Mouse (Mus musculus) liver, embryonic 11.5 days (tissue): Measurements from ENCODE around the gene Jakmip3. TPM values are rescaled to one million over a fixed set of nuclear protein-coding genes. Genes with fewer than 3 reads are reported as not detected.
A peak's percentile ranks its signal among the peaks of the same experiment; 100 is the strongest.

ENCODE experiments used
- ATAC-seq: fragments of 200-750 bp; cut with Nextera tagmentation; replicated peaks from 2 replicates; pipeline ENCODE4 v1.8.0; 2017; ENCODE audit warnings: moderate number of reproducible peaks, mild to moderate bottlenecking, moderate TSS enrichment, moderate library complexity; ENCODE audit not compliant: low FRiP score
- DNase-seq: peaks from one replicate; pipeline ENCODE4 v3.0.0-alpha.2; 2017; ENCODE audit warnings: low spot score
- H3K27ac ChIP-seq: fragments of 300-500 bp; sonication (generic); 2 replicates; pipeline ENCODE4 v1.5.1; 2014; ENCODE audit warnings: mild to moderate bottlenecking, low read depth, low read length, control low read depth
- H3K27me3 ChIP-seq: fragments of 300-500 bp; sonication (generic); replicated peaks from 2 replicates; pipeline ENCODE4 v1.6.1; 2014; ENCODE audit warnings: low read length, mixed read lengths; ENCODE audit not compliant: control insufficient read depth, insufficient read depth
- H3K36me3 ChIP-seq: fragments of 300-500 bp; sonication (generic); 2 replicates; pipeline ENCODE4 v1.6.1; 2014; ENCODE audit warnings: mild to moderate bottlenecking, low read length, moderate library complexity, mixed read lengths; ENCODE audit not compliant: control insufficient read depth, insufficient read depth
- H3K4me1 ChIP-seq: fragments of 300-500 bp; sonication (generic); replicated peaks from 2 replicates; pipeline ENCODE4 v1.6.1; 2014; ENCODE audit warnings: low read length, mixed read lengths; ENCODE audit not compliant: control insufficient read depth, insufficient read depth
- H3K4me2 ChIP-seq: fragments of 300-500 bp; sonication (generic); 2 replicates; pipeline ENCODE4 v1.6.1; 2014; ENCODE audit warnings: mild to moderate bottlenecking, control low read depth, moderate library complexity
- H3K4me3 ChIP-seq: fragments of 300-500 bp; sonication (generic); 2 replicates; pipeline ENCODE4 v1.5.1; 2014; ENCODE audit warnings: low read depth, low read length, control low read depth
- H3K9ac ChIP-seq: fragments of 300-500 bp; sonication (generic); 2 replicates; pipeline ENCODE4 v1.6.1; 2014; ENCODE audit warnings: low read depth, low read length, control low read depth
- H3K9me3 ChIP-seq: fragments of 300-500 bp; sonication (generic); 2 replicates; pipeline ENCODE4 v1.6.1; 2016; ENCODE audit warnings: low read length, inconsistent platforms, mixed read lengths; ENCODE audit not compliant: control insufficient read depth
- WGBS: fragments of 180-500 bp; shearing (Covaris S2); extraction: QIAGEN DNeasy Blood & Tissue Kit; methylation state at CpG from one replicate; pipeline ENCODE4 v1.1.7; 2014; 5-methylcytosine and 5-hydroxymethylcytosine counted together
- polyA plus RNA-seq: library from polyadenylated mRNA; unstranded; fragments of >200 nt; fragmentation: Nextera tagmentation; extraction: Ambion mirVana; gene quantifications from 2 replicates; pipeline ENCODE4 v1.2.1, GENCODE M21; 2014

Gene Jakmip3
- polyA plus RNA-seq, 1 experiment from 2014 or later: 0.10 TPM

DNA sequence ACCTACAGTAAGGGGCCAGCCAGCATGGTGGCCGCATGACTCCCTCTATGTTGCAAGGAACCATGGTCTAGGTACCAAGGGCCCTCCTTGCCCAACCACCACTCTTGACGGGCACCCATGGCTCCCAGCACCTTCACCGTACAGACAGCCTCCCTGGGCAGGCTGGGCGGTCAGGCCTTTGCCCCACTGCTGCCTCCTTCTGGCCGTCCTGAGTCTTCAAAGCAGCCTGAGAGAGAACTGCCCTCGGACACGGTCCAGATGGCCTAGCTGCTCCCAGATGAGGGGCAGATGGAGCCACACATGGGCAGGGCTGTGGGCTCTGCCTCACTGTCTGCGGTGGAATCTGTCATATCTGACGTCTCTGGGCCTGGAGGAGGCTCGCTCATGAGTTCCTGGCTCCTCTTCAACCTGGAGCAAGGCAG is 163.4 kb downstream of the Jakmip3 start:
- Histone ChIP-seq H3K36me3 (no peaks in the 10 kb centered on the region), H3K4me2 (no peak overlapping the region), H3K27me3 (no peaks in the 10 kb centered on the region), H3K9me3 (no peaks in the 10 kb centered on the region), H3K4me1 (no peaks in the 10 kb centered on the region), H3K9ac (no peak overlapping the region), H3K27ac (no peak overlapping the region), H3K4me3 (no peak overlapping the region)
- DNase-seq (no peak), ATAC-seq (no peak)
- 60% methylated on average over 10 of the region's 10 CpGs for WGBS

DNA sequence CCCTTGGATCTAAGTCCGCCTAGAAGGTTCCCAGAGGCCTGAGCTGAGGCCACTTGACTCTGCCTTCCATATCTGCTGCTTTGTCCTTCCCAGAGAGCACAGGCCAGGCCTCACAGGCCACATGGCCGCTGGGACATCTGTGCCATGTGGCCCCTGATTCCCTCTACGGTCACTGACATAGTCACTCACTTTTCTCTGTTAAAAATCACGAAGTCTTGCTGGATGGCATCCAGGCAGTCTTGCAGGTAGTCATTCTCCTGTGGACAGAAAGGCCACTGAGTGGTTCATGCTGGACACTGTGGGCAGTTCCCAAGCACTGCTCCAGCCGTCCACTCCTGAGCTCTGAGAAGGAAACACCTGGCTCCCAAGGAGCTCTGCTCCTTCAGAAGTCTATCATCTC is 164.5 kb downstream of the Jakmip3 start:
- H3K4me3 ChIP-seq: no peak overlapping the region
- no peak overlapping the region for H3K9ac ChIP-seq
- DNase-seq: no peak
- no peaks in the 10 kb centered on the region for H3K36me3 ChIP-seq
- H3K9me3 ChIP-seq: no peaks in the 10 kb centered on the region
- H3K27ac ChIP-seq: no peak overlapping the region
- H3K4me1 ChIP-seq: no peaks in the 10 kb centered on the region
- whole genome bisulfite sequencing: 74% methylated on average over 5 of the region's 5 CpGs
- no peak for ATAC-seq
- H3K27me3 ChIP-seq: no peaks in the 10 kb centered on the region
- no peak overlapping the region for H3K4me2 ChIP-seq

GRCm38 (mm10) chr7:139105705-139106104 is 165.2 kb downstream of the Jakmip3 start:
- H3K4me2 ChIP-seq: no peak overlapping the region
- DNase-seq (no peak), ATAC-seq (no peak)
- H3K27me3 ChIP-seq: no peaks in the 10 kb centered on the region
- no peak overlapping the region for H3K9ac ChIP-seq
- no peaks in the 10 kb centered on the region for H3K4me1 ChIP-seq
- H3K27ac ChIP-seq: no peak overlapping the region
- H3K9me3 ChIP-seq: no peaks in the 10 kb centered on the region
- no peaks in the 10 kb centered on the region for H3K36me3 ChIP-seq
- H3K4me3 ChIP-seq: no peak overlapping the region
- 82% methylated on average over 7 of the region's 7 CpGs for WGBS

DNA sequence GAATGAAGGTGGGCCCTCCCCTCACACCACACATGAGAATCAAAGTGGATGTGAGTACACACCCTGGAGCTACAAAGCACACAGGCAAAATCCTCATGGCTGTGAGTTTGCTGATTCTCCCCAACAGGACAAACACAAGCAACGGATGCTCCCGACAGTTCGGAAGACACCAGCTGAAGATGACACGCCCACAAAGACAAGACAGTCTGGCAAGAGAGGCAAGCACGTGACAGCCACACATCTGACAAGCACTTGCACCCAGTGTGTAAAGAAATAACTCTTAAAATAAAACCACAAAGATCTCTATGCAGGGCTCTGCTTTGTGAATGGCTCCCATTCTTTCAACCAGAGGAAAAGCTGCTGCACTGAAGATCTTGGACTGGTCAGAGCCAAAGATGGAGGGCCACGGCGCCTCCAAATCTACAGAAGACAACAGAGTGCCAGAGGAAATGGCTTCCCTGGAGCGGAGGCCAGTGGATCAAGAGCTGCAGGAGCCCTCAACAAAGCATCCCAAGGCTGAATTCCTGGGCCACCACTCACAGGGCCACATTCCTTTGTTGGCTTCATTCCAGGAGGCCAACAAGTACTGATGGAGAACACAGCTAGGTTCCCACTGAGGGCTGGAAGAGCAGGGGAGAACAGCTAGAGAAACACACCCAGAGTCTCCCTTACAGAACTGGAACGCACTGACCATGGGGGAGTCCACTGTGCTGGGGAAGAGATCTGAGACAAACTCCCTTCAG is 167.5 kb downstream of the Jakmip3 start:
- no peak overlapping the region for H3K27ac ChIP-seq
- no peak overlapping the region for H3K4me3 ChIP-seq
- H3K27me3 ChIP-seq: no peaks in the 10 kb centered on the region
- WGBS: 79% methylated on average over 9 of the region's 9 CpGs
- no peaks in the 10 kb centered on the region for H3K4me1 ChIP-seq
- H3K9me3 ChIP-seq: no peaks in the 10 kb centered on the region
- ATAC-seq (no peak), DNase-seq (no peak)
- H3K9ac ChIP-seq: no peak overlapping the region
- H3K36me3 ChIP-seq: no peaks in the 10 kb centered on the region
- H3K4me2 ChIP-seq: no peak overlapping the region

GRCm38 (mm10) chr7:139119152-139119774 is 178.7 kb downstream of the Jakmip3 start:
- H3K9ac ChIP-seq: no peak overlapping the region
- peaks cover 3% of the 10 kb centered on the region; the same call in 1 of the 2 replicates for H3K27me3 ChIP-seq
- DNase-seq: peak; percentile 52
- no peak overlapping the region for H3K4me2 ChIP-seq
- ATAC-seq: 0 out of 2 replicates have a peak, but pooled peaks have one; percentile 34
- WGBS: 42% methylated on average over 13 of the region's 13 CpGs
- H3K36me3 ChIP-seq: no peaks in the 10 kb centered on the region
- no peaks in the 10 kb centered on the region for H3K9me3 ChIP-seq
- no peak overlapping the region for H3K27ac ChIP-seq
- no peaks in the 10 kb centered on the region for H3K4me1 ChIP-seq
- no peak overlapping the region for H3K4me3 ChIP-seq

GRCm38 (mm10) chr7:139119775-139120153 is 179.2 kb downstream of the Jakmip3 start:
- no peak overlapping the region for H3K27ac ChIP-seq
- no peaks in the 10 kb centered on the region for H3K36me3 ChIP-seq
- ATAC-seq (no peak), DNase-seq (no peak)
- WGBS: 39% methylated on average over 2 of the region's 2 CpGs
- H3K9ac ChIP-seq: no peak overlapping the region
- no peaks in the 10 kb centered on the region for H3K4me1 ChIP-seq
- no peak overlapping the region for H3K4me2 ChIP-seq
- peaks cover 3% of the 10 kb centered on the region; the same call in 1 of the 2 replicates for H3K27me3 ChIP-seq
- H3K9me3 ChIP-seq: no peaks in the 10 kb centered on the region
- H3K4me3 ChIP-seq: no peak overlapping the region

GRCm38 (mm10) chr7:139125881-139126280 is 185.4 kb downstream of the Jakmip3 start:
- ATAC-seq: no peak
- Histone ChIP-seq H3K4me1 (no peaks in the 10 kb centered on the region), H3K4me2 (no peak overlapping the region), H3K36me3 (no peaks in the 10 kb centered on the region), H3K9me3 (no peaks in the 10 kb centered on the region), H3K4me3 (no peak overlapping the region), H3K9ac (no peak overlapping the region), H3K27me3 (peaks cover 3% of the 10 kb centered on the region; the same call in 1 of the 2 replicates), H3K27ac (no peak overlapping the region)
- WGBS: 76% methylated on average over 4 of the region's 4 CpGs
- no peak for DNase-seq

- H3K4me3 ChIP-seq: no peak overlapping the region
- no peak for ATAC-seq
- no peaks in the 10 kb centered on the region for H3K4me1 ChIP-seq
- H3K36me3 ChIP-seq: no peaks in the 10 kb centered on the region
- no peak overlapping the region for H3K4me2 ChIP-seq
- H3K27me3 ChIP-seq: 0 out of 2 replicates have a peak, but pooled peaks cover 3% of the 10 kb centered on the region
- 81% methylated on average over 7 of the region's 7 CpGs for WGBS
- H3K9ac ChIP-seq: no peak overlapping the region
- no peaks in the 10 kb centered on the region for H3K9me3 ChIP-seq
- H3K27ac ChIP-seq: no peak overlapping the region
- DNase-seq: no peak
Measured at GRCm38 (mm10) chr7:139126549-139126948, 186.0 kb downstream of the Jakmip3 start.

GRCm38 (mm10) chr7:139128994-139129393 is 188.5 kb downstream of the Jakmip3 start:
- Histone ChIP-seq H3K27me3 (no peaks in the 10 kb centered on the region), H3K9ac (no peak overlapping the region), H3K4me1 (no peaks in the 10 kb centered on the region), H3K27ac (no peak overlapping the region), H3K9me3 (no peaks in the 10 kb centered on the region), H3K4me3 (no peak overlapping the region), H3K36me3 (no peaks in the 10 kb centered on the region), H3K4me2 (no peak overlapping the region)
- WGBS: 60% methylated on average over 4 of the region's 4 CpGs
- ATAC-seq (no peak), DNase-seq (no peak)
